Mouse (Mus musculus): ENCODE data around the gene Ints13.

GRCm38 (mm10) chr6:146615891-146616290, 38.3 kb upstream of the Ints13 start:
- TF ChIP-seq CTCF (IDR thresholded peaks at IDR 0.05; ENCODE audit: borderline replicate concordance, extremely low read depth, insufficient read depth, insufficient read length) (no peak), POLR2A (IDR thresholded peaks at IDR 0.05; ENCODE audit: borderline replicate concordance, extremely low read depth, insufficient read depth, insufficient read length, poor library complexity, severe bottlenecking) (no peak)
